In genomic region chr4:43511675-43512454, GRCm38 (mm10) we compare ENCODE assay signal across 31 mouse cellular contexts. TPM values are rescaled to one million over a fixed set of nuclear protein-coding genes. Genes with fewer than 3 reads are reported as not detected.
DNase-seq lines count a peak whose midpoint lies in the region; ATAC-seq and TF ChIP-seq lines count a peak whose summit lies in the region.
"Had no signal": no experiment of that assay in that cellular context is flagged by ENCODE, and none has a peak within 500 bp of the region (broad histone marks: within the 10 kb centered on the region; RNA-seq: fewer than 3 reads in every experiment).

No protein-coding gene starts in this region.

- peak; percentile 50 for TF ChIP-seq POLR2A in embryonic fibroblast, embryonic 13.5 days (IDR thresholded peaks at IDR 0.05; ENCODE audit: low read depth, low read length)

- no peak for TF ChIP-seq EP300 in stomach, postnatal 0 days (optimal IDR thresholded peaks at IDR 0.05)

- no peaks in the 10 kb centered on the region; the same call in 1 of the 2 replicates for H3K4me1 ChIP-seq in embryonic fibroblast, embryonic 13.5 days (ENCODE audit: control insufficient read depth, insufficient read depth, low read length)
- H3K4me1 ChIP-seq in stomach, postnatal 0 days (replicated peaks; ENCODE audit: control insufficient read depth, insufficient read depth), result peaks cover 7% of the 10 kb centered on the region; the same call in 1 of the 2 replicates

- DNase-seq in gastrocnemius, adult 2 months, result peak; percentile 18
- DNase-seq in gastrocnemius, postnatal 10 days, result no peak
- DNase-seq in urinary bladder, adult 2 months (ENCODE audit: low spot score), result peak; percentile 30
- DNase-seq in urinary bladder, postnatal 10 days (ENCODE audit: low spot score), result no peak
- no peak for DNase-seq in stomach, postnatal 0 days (ENCODE audit: low spot score)
- no peak for DNase-seq in thymus, postnatal 10 days (ENCODE audit: low spot score in 2 of 2)
- no peak for DNase-seq in layer of hippocampus, adult 18-20 months (ENCODE audit: low spot score in 2 of 2)
- DNase-seq: adrenal gland, adult 2 months; adrenal gland, postnatal 10 days; adrenal gland, postnatal 25 days; B cell, adult 2 months; cerebellum, adult 11 months; cerebellum, adult 18-20 months; cerebellum, adult 8-10 months; cerebellum, adult 9-11 months; cerebellum, postnatal 14 days; cerebellum, postnatal 36 days; embryo, embryonic 11 days had no signal

- H3K9me3 ChIP-seq in stomach, postnatal 0 days (ENCODE audit: control insufficient read depth, low read length), result no peaks in the 10 kb centered on the region
- H3K9me3 ChIP-seq: embryonic facial prominence, embryonic 12.5 days; forebrain, embryonic 10.5 days; forebrain, embryonic 12.5 days had no signal

- WGBS in stomach, postnatal 0 days, result 69% methylated on average over 18 of the region's 19 CpGs

- no peak overlapping the region for H3K27ac ChIP-seq in gastrocnemius, adult 2 months
- no peak overlapping the region for H3K27ac ChIP-seq in embryonic fibroblast, embryonic 13.5 days (ENCODE audit: insufficient read depth, low read length)
- H3K27ac ChIP-seq in stomach, postnatal 0 days (replicated peaks), result 0 out of 2 replicates have a peak overlapping the region, but pooled peaks have one; percentile 18
- H3K27ac ChIP-seq: embryonic facial prominence, embryonic 12.5 days; forebrain, embryonic 10.5 days; forebrain, embryonic 12.5 days had no signal

- ATAC-seq in stomach, postnatal 0 days (ENCODE audit: low FRiP score, low TSS enrichment), result no peak
- ATAC-seq: CD4-positive, CD25-positive, alpha-beta regulatory T cell, adult 4 months; forebrain, embryonic 14.5 days; forebrain, embryonic 16.5 days had no signal

- no peak overlapping the region for H3K4me3 ChIP-seq in gastrocnemius, adult 2 months
- H3K4me3 ChIP-seq in embryonic fibroblast, embryonic 13.5 days (ENCODE audit: insufficient read depth, low read length), result no peak overlapping the region
- H3K4me3 ChIP-seq in stomach, postnatal 0 days (ENCODE audit: low read depth, low read length), result no peak overlapping the region
- H3K4me3 ChIP-seq: embryonic facial prominence, embryonic 12.5 days; erythroblast, embryonic 14.5 days; forebrain, embryonic 10.5 days; forebrain, embryonic 12.5 days had no signal

- H3K9ac ChIP-seq in stomach, postnatal 0 days (ENCODE audit: low read length), result no peak overlapping the region
- H3K9ac ChIP-seq: embryonic facial prominence, embryonic 12.5 days; forebrain, embryonic 12.5 days had no signal

- H3K4me2 ChIP-seq in stomach, postnatal 0 days (replicated peaks; ENCODE audit: low read depth), result no peak overlapping the region
- H3K4me2 ChIP-seq: embryonic facial prominence, embryonic 12.5 days; forebrain, embryonic 12.5 days had no signal

- intact Hi-C loops in gastrocnemius, adult 2 months (cut with DNase I), result no loop called here

- no peak for TF ChIP-seq CTCF in gastrocnemius, adult 2 months (IDR thresholded peaks at IDR 0.05)
- TF ChIP-seq CTCF in embryonic fibroblast, embryonic 13.5 days (IDR thresholded peaks at IDR 0.05; ENCODE audit: borderline replicate concordance, insufficient read depth, low read length), result no peak
- TF ChIP-seq CTCF in stomach, postnatal 0 days (IDR thresholded peaks at IDR 0.05; ENCODE audit: low read depth), result no peak

- no peaks in the 10 kb centered on the region for H3K27me3 ChIP-seq in stomach, postnatal 0 days (ENCODE audit: control insufficient read depth, insufficient read depth, low read length)

- peaks cover 4% of the 10 kb centered on the region; the same call in 1 of the 2 replicates for H3K36me3 ChIP-seq in stomach, postnatal 0 days (ENCODE audit: control insufficient read depth, insufficient read depth, low read length)
- H3K36me3 ChIP-seq: forebrain, embryonic 10.5 days; forebrain, embryonic 12.5 days had no signal

RNA-seq across cellular contexts. Expression of gene Car9, which starts 5.1 kb away (rescaled TPM):
- 1 to 10 TPM; 3.7 to 4.8 TPM for total RNA-seq in gastrocnemius, adult 2 months (2021)
- total RNA-seq in gastrocnemius, postnatal 10 days (2021), result 1 to 10 TPM; 2.8 TPM
- 1.3 and 1.9 TPM in 2 replicates for polyA plus RNA-seq in urinary bladder, adult 2 months (2012; rRNA removed)
- polyA plus RNA-seq in embryonic fibroblast, embryonic 13.5 days (2011; ENCODE audit: insufficient read length, low read depth, missing spikeins), result 0.48 and 2.0 TPM in 2 replicates
- 2.6 and 3.1 TPM in 2 replicates for polyA plus RNA-seq in stomach, postnatal 0 days (2015; fragmentation: Nextera tagmentation; extraction: Ambion mirVana)
- total RNA-seq in layer of hippocampus, adult 18-20 months (2021), result not detected
- total RNA-seq: CH12.LX had no signal
- polyA plus RNA-seq: erythroblast, embryonic 14.5 days; forebrain, embryonic 14.5 days had no signal

RNA-seq across cellular contexts. Expression of gene Tpm2, which starts 11.7 kb away (rescaled TPM):
- total RNA-seq in gastrocnemius, adult 2 months (2021), result over 10,000 TPM in 1 of 2 experiments, 1,000 to 10,000 TPM in 1; 4,293 to 10,756 TPM
- total RNA-seq in gastrocnemius, postnatal 10 days (2021), result 1,000 to 10,000 TPM; 8,012 to 8,431 TPM
- 3,808 and 5,340 TPM in 2 replicates for polyA plus RNA-seq in urinary bladder, adult 2 months (2012; rRNA removed)
- polyA plus RNA-seq in embryonic fibroblast, embryonic 13.5 days (2011; ENCODE audit: insufficient read length, low read depth, missing spikeins), result 722 and 1,110 TPM in 2 replicates
- polyA plus RNA-seq in stomach, postnatal 0 days (2015; fragmentation: Nextera tagmentation; extraction: Ambion mirVana), result 2,018 and 2,237 TPM in 2 replicates
- total RNA-seq in layer of hippocampus, adult 18-20 months (2021), result 1 to 10 TPM; 4.2 to 4.8 TPM
- polyA plus RNA-seq: CD4-positive, CD25-positive, alpha-beta regulatory T cell, adult 4 months; erythroblast, embryonic 14.5 days had no signal

RNA-seq across cellular contexts. Expression of gene Arhgef39, which starts 12.4 kb away (rescaled TPM):
- not detected for total RNA-seq in gastrocnemius, adult 2 months (2021)
- 1 to 10 TPM; 2.8 to 3.8 TPM for total RNA-seq in gastrocnemius, postnatal 10 days (2021)
- polyA plus RNA-seq in urinary bladder, adult 2 months (2012; rRNA removed), result 14.7 and 26.0 TPM in 2 replicates
- polyA plus RNA-seq in embryonic fibroblast, embryonic 13.5 days (2011; ENCODE audit: insufficient read length, low read depth, missing spikeins), result 5.4 and 12.8 TPM in 2 replicates
- polyA plus RNA-seq in stomach, postnatal 0 days (2015; fragmentation: Nextera tagmentation; extraction: Ambion mirVana), result 10.7 and 11.8 TPM in 2 replicates
- not detected for total RNA-seq in layer of hippocampus, adult 18-20 months (2021)

RNA-seq across cellular contexts. Expression of gene Ccdc107, which starts 19.2 kb away (rescaled TPM):
- total RNA-seq in gastrocnemius, adult 2 months (2021), result 10 to 100 TPM; 26.3 to 27.8 TPM
- total RNA-seq in gastrocnemius, postnatal 10 days (2021), result 10 to 100 TPM; 23.4 to 24.1 TPM
- polyA plus RNA-seq in urinary bladder, adult 2 months (2012; rRNA removed), result 272 and 290 TPM in 2 replicates
- 32.5 and 39.2 TPM in 2 replicates for polyA plus RNA-seq in embryonic fibroblast, embryonic 13.5 days (2011; ENCODE audit: insufficient read length, low read depth, missing spikeins)
- polyA plus RNA-seq in stomach, postnatal 0 days (2015; fragmentation: Nextera tagmentation; extraction: Ambion mirVana), result 118 and 120 TPM in 2 replicates
- total RNA-seq in layer of hippocampus, adult 18-20 months (2021), result 10 to 100 TPM; 27.7 to 29.3 TPM

RNA-seq across cellular contexts. Expression of gene Sit1, which starts 28.3 kb away (rescaled TPM):
- total RNA-seq in gastrocnemius, adult 2 months (2021), result not detected
- not detected for total RNA-seq in gastrocnemius, postnatal 10 days (2021)
- polyA plus RNA-seq in urinary bladder, adult 2 months (2012; rRNA removed), result 0.22 and 0.41 TPM in 2 replicates
- polyA plus RNA-seq in embryonic fibroblast, embryonic 13.5 days (2011; ENCODE audit: insufficient read length, low read depth, missing spikeins), result not detected in 2 replicates
- polyA plus RNA-seq in stomach, postnatal 0 days (2015; fragmentation: Nextera tagmentation; extraction: Ambion mirVana), result not detected in 2 replicates
- total RNA-seq in layer of hippocampus, adult 18-20 months (2021), result not detected
- total RNA-seq: adrenal gland, adult 2 months; adrenal gland, postnatal 4 days; common myeloid progenitor, adult 5-6 weeks had no signal
- polyA plus RNA-seq: brain, embryonic 14.5 days; embryonic facial prominence, embryonic 12.5 days; embryonic facial prominence, embryonic 14.5 days; erythroblast, embryonic 14.5 days; forebrain, embryonic 10.5 days; forebrain, embryonic 12.5 days; forebrain, embryonic 14.5 days; forebrain, embryonic 16.5 days had no signal

Comparison
In these comparisons a context has a peak if more than half of its experiments do, and no peak if none do; other contexts are left out.
1. DNase-seq: peak in gastrocnemius, adult 2 months (single experiment) and urinary bladder, adult 2 months (single experiment); none in gastrocnemius, postnatal 10 days (single experiment), urinary bladder, postnatal 10 days (single experiment), stomach, postnatal 0 days (single experiment), thymus, postnatal 10 days (0 of 2) and layer of hippocampus, adult 18-20 months (0 of 2).
2. RNA of gene Tpm2, which starts 11.7 kb away (total RNA-seq): 4,293 to 10,756 TPM in gastrocnemius, adult 2 months and 8,012 to 8,431 TPM in gastrocnemius, postnatal 10 days; 4.2 to 4.8 TPM in layer of hippocampus, adult 18-20 months; every median in the first group is over 100 times any median in the second.